Comparison of ENCODE assay signal across 12 mouse cellular contexts in the genomic region with DNA sequence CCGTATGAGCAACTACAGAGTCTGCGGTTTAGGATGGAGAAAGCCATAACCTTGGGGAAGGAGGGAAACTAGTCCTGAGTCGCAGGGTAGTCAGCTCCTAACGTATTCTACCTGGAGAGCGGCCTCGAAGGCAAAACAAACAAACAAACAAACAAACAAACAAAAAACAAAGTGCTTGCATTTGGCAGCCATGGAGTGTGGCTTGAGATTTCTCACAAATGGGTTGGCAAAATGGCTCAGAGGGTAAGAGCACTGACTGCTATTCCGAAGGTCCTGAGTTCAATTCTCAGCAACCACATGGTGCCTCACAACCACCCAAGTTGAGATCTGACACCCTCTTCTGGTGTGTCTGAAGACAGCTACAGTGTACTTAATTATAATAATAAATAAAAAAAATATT. TPM values are rescaled to one million over a fixed set of nuclear protein-coding genes. Genes with fewer than 3 reads are reported as not detected.
A peak's percentile ranks its signal among the peaks of the same experiment; 100 is the strongest.
DNase-seq lines count a peak whose midpoint lies in the region; ATAC-seq and TF ChIP-seq lines count a peak whose summit lies in the region.
"Had no signal": no experiment of that assay in that cellular context is flagged by ENCODE, and none has a peak within 500 bp of the region (broad histone marks: within the 10 kb centered on the region; RNA-seq: fewer than 3 reads in every experiment).

No protein-coding gene starts in this region.

- no peak overlapping the region for H3K4me2 ChIP-seq in heart, postnatal 0 days (ENCODE audit: low read depth, low read length)
- H3K4me2 ChIP-seq in liver, embryonic 13.5 days: 0 out of 2 replicates have a peak overlapping the region, but pooled peaks have one; percentile 96
- H3K4me2 ChIP-seq: hindbrain, embryonic 13.5 days had no signal

- H3K4me3 ChIP-seq in heart, postnatal 0 days (ENCODE audit: low read depth, low read length): no peak overlapping the region
- no peak overlapping the region for H3K4me3 ChIP-seq in brown adipose tissue, adult 24 weeks (ENCODE audit: insufficient read depth, low read depth, low read length)
- no peak overlapping the region for H3K4me3 ChIP-seq in embryonic fibroblast, embryonic 13.5 days (ENCODE audit: insufficient read depth, low read length)
- H3K4me3 ChIP-seq in liver, embryonic 13.5 days (replicated peaks): no peak overlapping the region
- H3K4me3 ChIP-seq: erythroblast, embryonic 14.5 days; hindbrain, embryonic 13.5 days had no signal

- TF ChIP-seq POLR2A in embryonic fibroblast, embryonic 13.5 days (IDR thresholded peaks at IDR 0.05; ENCODE audit: low read depth, low read length): no peak

- intact Hi-C loops in heart, postnatal 14 days (cut with DNase I): no loop called here

- no peaks in the 10 kb centered on the region for H3K27me3 ChIP-seq in heart, postnatal 0 days (ENCODE audit: control insufficient read depth, insufficient read depth, low read length)
- H3K27me3 ChIP-seq in liver, embryonic 13.5 days: no peaks in the 10 kb centered on the region

- no peaks in the 10 kb centered on the region for H3K9me3 ChIP-seq in heart, postnatal 0 days (replicated peaks; ENCODE audit: control insufficient read depth, low read length)
- no peaks in the 10 kb centered on the region for H3K9me3 ChIP-seq in liver, embryonic 13.5 days (replicated peaks)
- H3K9me3 ChIP-seq: hindbrain, embryonic 13.5 days had no signal

- 85% methylated on average over 7 of the region's 7 CpGs for WGBS in heart, postnatal 0 days
- WGBS in liver, embryonic 13.5 days (ENCODE audit: insufficient replicate concordance): 76% methylated on average over 7 of the region's 7 CpGs

- no peak overlapping the region for H3K9ac ChIP-seq in heart, postnatal 0 days (replicated peaks; ENCODE audit: low read depth, low read length)
- no peak overlapping the region for H3K9ac ChIP-seq in liver, embryonic 13.5 days
- H3K9ac ChIP-seq: hindbrain, embryonic 13.5 days had no signal

- TF ChIP-seq EP300 in heart, postnatal 0 days (IDR thresholded peaks at IDR 0.05; ENCODE audit: low read depth): no peak

- peaks cover 37% of the 10 kb centered on the region for H3K4me1 ChIP-seq in heart, postnatal 0 days (ENCODE audit: control insufficient read depth, insufficient read depth)
- peaks cover 46% of the 10 kb centered on the region for H3K4me1 ChIP-seq in brown adipose tissue, adult 24 weeks (ENCODE audit: control insufficient read depth, insufficient read depth, insufficient read length, low read length)
- H3K4me1 ChIP-seq in embryonic fibroblast, embryonic 13.5 days (ENCODE audit: control insufficient read depth, insufficient read depth, low read length): peaks cover 16% of the 10 kb centered on the region
- peaks cover 85% of the 10 kb centered on the region for H3K4me1 ChIP-seq in liver, embryonic 13.5 days (replicated peaks)

- DNase-seq in heart, postnatal 0 days (ENCODE audit: low spot score): no peak
- DNase-seq in heart, postnatal 14 days: no peak
- no peak for DNase-seq in liver, embryonic 13.5 days
- DNase-seq in cerebellum, adult 9-10 months: no peak
- no peak for DNase-seq in adrenal gland, adult 2 months
- DNase-seq: cerebellum, adult 2 months; thymus, postnatal 36 days had no signal

- no peak for TF ChIP-seq CTCF in heart, postnatal 0 days (IDR thresholded peaks at IDR 0.05; ENCODE audit: low read depth)
- TF ChIP-seq CTCF in embryonic fibroblast, embryonic 13.5 days (IDR thresholded peaks at IDR 0.05; ENCODE audit: borderline replicate concordance, insufficient read depth, low read length): no peak

- H3K27ac ChIP-seq in heart, postnatal 0 days (ENCODE audit: low read depth): peak overlapping the region; percentile 92
- peak overlapping the region; percentile 76 for H3K27ac ChIP-seq in brown adipose tissue, adult 24 weeks (replicated peaks; ENCODE audit: low read depth, low read length)
- H3K27ac ChIP-seq in embryonic fibroblast, embryonic 13.5 days (ENCODE audit: insufficient read depth, low read length): peak overlapping the region; percentile 97
- H3K27ac ChIP-seq in liver, embryonic 13.5 days: peak overlapping the region; percentile 89
- H3K27ac ChIP-seq: hindbrain, embryonic 13.5 days had no signal

- H3K36me3 ChIP-seq in heart, postnatal 0 days (replicated peaks; ENCODE audit: control insufficient read depth, insufficient read depth, low read length): peaks cover 4% of the 10 kb centered on the region; the same call in 1 of the 2 replicates
- H3K36me3 ChIP-seq in liver, embryonic 13.5 days: peaks cover 14% of the 10 kb centered on the region

- no peak for ATAC-seq in heart, postnatal 0 days (ENCODE audit: insufficient read depth, low read depth)
- no peak for ATAC-seq in liver, embryonic 13.5 days (ENCODE audit: low read depth)

RNA-seq across cellular contexts. Expression of gene Ost4, which starts 2.3 kb away (rescaled TPM):
- 201 and 280 TPM in 2 replicates for total RNA-seq in heart, postnatal 0 days (2014; rRNA removed; ENCODE audit: low replicate concordance)
- polyA plus RNA-seq in heart, postnatal 0 days (2015; fragmentation: Nextera tagmentation; extraction: Ambion mirVana): 334 and 356 TPM in 2 replicates
- total RNA-seq in heart, postnatal 14 days (2021): 100 to 1,000 TPM; 145 to 146 TPM
- 357 and 467 TPM in 2 replicates for polyA plus RNA-seq in brown adipose tissue, adult 24 weeks (2012; ENCODE audit: insufficient read depth, insufficient read length, missing spikeins)
- polyA plus RNA-seq in embryonic fibroblast, embryonic 13.5 days (2011; ENCODE audit: insufficient read length, low read depth, missing spikeins): 335 and 354 TPM in 2 replicates
- 342 and 377 TPM in 2 replicates for polyA plus RNA-seq in liver, embryonic 13.5 days (2015; fragmentation: Nextera tagmentation; extraction: Ambion mirVana)
- 100 to 1,000 TPM; 256 to 264 TPM for total RNA-seq in adrenal gland, adult 2 months (2021)
- polyA plus RNA-seq in adrenal gland, adult 2 months (2012; rRNA removed): 120 and 143 TPM in 2 replicates

RNA-seq across cellular contexts. Expression of gene Emilin1, which starts 3.3 kb away (rescaled TPM):
- 63.5 and 64.5 TPM in 2 replicates for total RNA-seq in heart, postnatal 0 days (2014; rRNA removed; ENCODE audit: low replicate concordance)
- polyA plus RNA-seq in heart, postnatal 0 days (2015; fragmentation: Nextera tagmentation; extraction: Ambion mirVana): 68.3 and 70.4 TPM in 2 replicates
- total RNA-seq in heart, postnatal 14 days (2021): 10 to 100 TPM; 38.9 to 46.9 TPM
- 2.4 and 3.6 TPM in 2 replicates for polyA plus RNA-seq in brown adipose tissue, adult 24 weeks (2012; ENCODE audit: insufficient read depth, insufficient read length, missing spikeins)
- polyA plus RNA-seq in embryonic fibroblast, embryonic 13.5 days (2011; ENCODE audit: insufficient read length, low read depth, missing spikeins): 85.9 and 98.0 TPM in 2 replicates
- 41.6 and 42.7 TPM in 2 replicates for polyA plus RNA-seq in liver, embryonic 13.5 days (2015; fragmentation: Nextera tagmentation; extraction: Ambion mirVana)
- total RNA-seq in adrenal gland, adult 2 months (2021): 10 to 100 TPM; 40.3 to 62.0 TPM
- polyA plus RNA-seq in adrenal gland, adult 2 months (2012; rRNA removed): 64.1 and 75.1 TPM in 2 replicates

RNA-seq across cellular contexts. Expression of gene Khk, which starts 11.4 kb away (rescaled TPM):
- 11.8 and 15.0 TPM in 2 replicates for total RNA-seq in heart, postnatal 0 days (2014; rRNA removed; ENCODE audit: low replicate concordance)
- polyA plus RNA-seq in heart, postnatal 0 days (2015; fragmentation: Nextera tagmentation; extraction: Ambion mirVana): 16.2 and 18.5 TPM in 2 replicates
- 10 to 100 TPM; 15.4 TPM for total RNA-seq in heart, postnatal 14 days (2021)
- 27.8 and 28.8 TPM in 2 replicates for polyA plus RNA-seq in brown adipose tissue, adult 24 weeks (2012; ENCODE audit: insufficient read depth, insufficient read length, missing spikeins)
- 11.4 and 12.4 TPM in 2 replicates for polyA plus RNA-seq in embryonic fibroblast, embryonic 13.5 days (2011; ENCODE audit: insufficient read length, low read depth, missing spikeins)
- 33.9 and 37.6 TPM in 2 replicates for polyA plus RNA-seq in liver, embryonic 13.5 days (2015; fragmentation: Nextera tagmentation; extraction: Ambion mirVana)
- 10 to 100 TPM; 37.2 to 44.3 TPM for total RNA-seq in adrenal gland, adult 2 months (2021)
- 43.9 and 60.3 TPM in 2 replicates for polyA plus RNA-seq in adrenal gland, adult 2 months (2012; rRNA removed)

RNA-seq across cellular contexts. Expression of gene Agbl5, which starts 21.4 kb away (rescaled TPM):
- 18.1 and 28.2 TPM in 2 replicates for total RNA-seq in heart, postnatal 0 days (2014; rRNA removed; ENCODE audit: low replicate concordance)
- 4.2 and 4.9 TPM in 2 replicates for polyA plus RNA-seq in heart, postnatal 0 days (2015; fragmentation: Nextera tagmentation; extraction: Ambion mirVana)
- total RNA-seq in heart, postnatal 14 days (2021): 1 to 10 TPM; 5.9 to 8.3 TPM
- polyA plus RNA-seq in brown adipose tissue, adult 24 weeks (2012; ENCODE audit: insufficient read depth, insufficient read length, missing spikeins): 1.7 and 2.9 TPM in 2 replicates
- polyA plus RNA-seq in embryonic fibroblast, embryonic 13.5 days (2011; ENCODE audit: insufficient read length, low read depth, missing spikeins): 7.2 and 17.0 TPM in 2 replicates
- 4.3 and 5.3 TPM in 2 replicates for polyA plus RNA-seq in liver, embryonic 13.5 days (2015; fragmentation: Nextera tagmentation; extraction: Ambion mirVana)
- 1 to 10 TPM; 7.6 to 9.2 TPM for total RNA-seq in adrenal gland, adult 2 months (2021)
- 25.3 and 27.5 TPM in 2 replicates for polyA plus RNA-seq in adrenal gland, adult 2 months (2012; rRNA removed)

RNA-seq across cellular contexts. Expression of gene Cgref1, which starts 35.5 kb away (rescaled TPM):
- total RNA-seq in heart, postnatal 0 days (2014; rRNA removed; ENCODE audit: low replicate concordance): 0.77 and 3.0 TPM in 2 replicates
- polyA plus RNA-seq in heart, postnatal 0 days (2015; fragmentation: Nextera tagmentation; extraction: Ambion mirVana): 1.1 and 1.2 TPM in 2 replicates
- under 1 TPM; 0.39 to 0.45 TPM for total RNA-seq in heart, postnatal 14 days (2021)
- 1.0 TPM in 1 of 2 replicates, not detected in the other for polyA plus RNA-seq in brown adipose tissue, adult 24 weeks (2012; ENCODE audit: insufficient read depth, insufficient read length, missing spikeins)
- polyA plus RNA-seq in embryonic fibroblast, embryonic 13.5 days (2011; ENCODE audit: insufficient read length, low read depth, missing spikeins): 14.4 and 16.9 TPM in 2 replicates
- 5.4 and 5.6 TPM in 2 replicates for polyA plus RNA-seq in liver, embryonic 13.5 days (2015; fragmentation: Nextera tagmentation; extraction: Ambion mirVana)
- 1 to 10 TPM in 1 of 2 experiments, under 1 TPM in 1; 0.58 to 2.5 TPM for total RNA-seq in adrenal gland, adult 2 months (2021)
- polyA plus RNA-seq in adrenal gland, adult 2 months (2012; rRNA removed): 1.5 and 2.0 TPM in 2 replicates
- total RNA-seq: megakaryocyte-erythroid progenitor cell, adult 5-6 weeks had no signal
- polyA plus RNA-seq: erythroblast, embryonic 14.5 days had no signal
